Mouse (Mus musculus): ENCODE data around the gene Ccdc187.

Ccdc187 gene

GRCm38 (mm10) chr2:26214526-26214925 is 79.8 kb downstream of the Ccdc187 start:
- no peak for DNase-seq (ENCODE audit: low read depth)

- DNase-seq (ENCODE audit: low read depth): no peak
Observed at GRCm38 (mm10) chr2:26209566-26209965, 84.8 kb downstream of the Ccdc187 start.

GRCm38 (mm10) chr2:26208126-26208789 is 86.1 kb downstream of the Ccdc187 start, which contains the start of gene Lhx3:
Lhx3 (minus strand) TSS chr2:26208289.
- peak; percentile 82 for DNase-seq (ENCODE audit: low read depth)

DNA sequence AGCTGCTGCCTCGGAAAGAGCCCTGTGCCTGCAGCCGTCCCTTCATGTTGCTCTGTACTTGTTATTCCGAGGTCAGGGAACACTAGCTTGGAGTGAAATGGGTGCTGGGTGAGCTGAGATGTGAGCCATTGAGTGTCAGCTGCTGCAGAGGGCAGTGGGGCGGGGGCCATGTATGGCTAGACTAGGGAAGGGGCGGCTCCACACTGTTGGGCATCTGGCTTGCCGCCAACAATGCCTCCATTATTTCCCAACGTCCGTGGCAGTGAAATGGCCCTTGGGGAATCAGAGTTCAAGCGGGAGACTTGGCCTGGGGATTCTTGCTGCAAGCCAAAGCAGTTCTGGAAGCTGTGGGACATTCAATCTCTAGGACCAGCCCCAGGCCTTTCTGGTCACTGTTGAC is 86.8 kb downstream of the Ccdc187 start:
- no peak for DNase-seq (ENCODE audit: low read depth)

- DNase-seq (ENCODE audit: low read depth): no peak
Observed at GRCm38 (mm10) chr2:26205761-26206160, 88.6 kb downstream of the Ccdc187 start.

- peak; percentile 45 for DNase-seq (ENCODE audit: low read depth)
Observed at GRCm38 (mm10) chr2:26205126-26205525, 89.2 kb downstream of the Ccdc187 start.

DNA sequence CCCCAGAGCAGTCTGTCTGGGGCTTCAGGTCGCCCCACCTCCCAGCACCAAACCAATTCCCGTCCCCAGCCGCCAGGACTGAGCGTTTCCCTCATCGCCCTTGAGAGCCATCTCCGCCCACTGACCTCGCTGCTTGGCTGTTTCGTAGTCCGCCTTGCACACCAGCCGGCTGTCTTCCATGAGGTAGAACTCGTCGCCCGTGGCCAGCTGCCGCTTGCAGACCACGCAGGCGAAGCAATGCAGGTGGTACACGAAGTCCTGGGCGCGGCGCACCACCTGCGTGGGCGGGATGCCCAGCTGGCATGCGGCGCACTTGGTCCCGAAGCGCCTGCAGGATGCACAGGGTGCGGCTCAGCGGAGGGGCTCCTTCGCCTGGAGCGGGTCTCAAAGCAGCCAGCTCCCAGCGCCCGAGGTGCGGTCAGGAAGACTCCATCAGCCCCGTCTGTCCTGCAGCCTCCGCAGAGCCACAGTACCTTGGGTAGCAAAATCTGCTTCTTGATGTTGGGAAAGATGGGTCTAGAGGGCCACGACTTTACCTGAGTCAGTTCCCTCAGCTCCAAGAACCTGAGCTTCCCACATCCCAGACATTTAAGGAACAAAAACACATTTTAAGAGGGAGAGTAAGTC is 91.4 kb downstream of the Ccdc187 start:
- DNase-seq (ENCODE audit: low read depth): no peak

GRCm38 (mm10) chr2:26201926-26202848 is 92.2 kb downstream of the Ccdc187 start:
- no peak for DNase-seq (ENCODE audit: low read depth)

- DNase-seq (ENCODE audit: low read depth): no peak
Observed at GRCm38 (mm10) chr2:26198488-26198887, 95.9 kb downstream of the Ccdc187 start.

DNA sequence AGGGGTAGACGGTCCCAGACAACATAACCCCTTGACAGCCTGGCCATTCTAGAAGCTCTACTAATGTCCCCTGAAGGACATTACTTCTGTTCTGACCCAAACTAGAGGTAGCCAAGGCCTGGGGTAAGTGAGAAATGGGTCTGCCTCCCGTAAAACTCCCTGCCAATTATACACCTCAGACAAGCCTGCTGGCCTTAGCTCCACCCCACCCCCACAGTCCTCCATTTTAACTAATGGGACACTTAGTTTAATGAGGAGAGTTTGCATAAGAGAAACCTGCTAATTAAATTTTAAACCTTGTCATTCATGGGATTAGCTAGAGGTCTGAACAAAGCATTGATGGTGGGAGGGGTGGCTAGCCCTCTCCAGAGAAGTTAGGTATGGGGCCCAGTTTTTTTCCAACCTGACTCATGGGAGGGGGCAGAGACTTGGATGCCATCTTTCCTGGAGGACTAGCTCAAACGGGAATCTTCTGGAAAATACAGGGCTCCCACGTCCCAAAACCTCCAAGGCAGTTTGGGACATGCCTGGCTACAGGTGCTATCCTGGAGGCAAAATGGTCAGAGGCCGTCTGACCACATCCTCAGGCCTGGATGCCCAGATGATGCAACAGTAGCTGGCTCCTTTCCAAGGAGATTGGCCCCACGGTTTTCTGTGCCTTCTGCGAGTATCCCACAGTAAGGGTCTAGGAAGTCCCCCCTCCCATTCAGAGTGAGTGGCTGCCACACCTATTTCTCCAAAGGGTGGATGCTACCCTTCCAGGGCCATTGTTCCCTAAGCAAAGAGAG is 99.6 kb downstream of the Ccdc187 start:
- no peak for DNase-seq (ENCODE audit: low read depth)

Data from c-Kit-positive CD71-negative TER-119-negative erythroid progenitor cells, embryonic 14.5 days (primary cell).